Mouse (Mus musculus) myocyte (in vitro differentiated cells): ENCODE data around the gene Oat. TPM values are rescaled to one million over a fixed set of nuclear protein-coding genes. Genes with fewer than 3 reads are reported as not detected.

Source experiments
- H3K27me3 ChIP-seq: one replicate; pipeline ENCODE4 v1.6.1; 2011; ENCODE audit not compliant: control insufficient read depth, insufficient read depth, insufficient read length
- H3K36me3 ChIP-seq: one replicate; pipeline ENCODE4 v1.6.1; 2011; ENCODE audit not compliant: control insufficient read depth, insufficient read depth
- H3K4me2 ChIP-seq: one replicate; pipeline ENCODE4 v1.6.1; 2011; ENCODE audit warnings: low read depth, control low read depth
- H3K4me3 ChIP-seq: one replicate; pipeline ENCODE4 v1.5.1; 2011; ENCODE audit warnings: mild to moderate bottlenecking, control low read depth, moderate library complexity
- H3K79me2 ChIP-seq: one replicate; pipeline ENCODE4 v1.6.1; 2011; ENCODE audit not compliant: control insufficient read depth, insufficient read depth
- H3ac ChIP-seq: one replicate; pipeline ENCODE4 v1.6.1; 2011; ENCODE audit not compliant: control insufficient read depth, insufficient read length
- CEBPB ChIP-seq: IDR thresholded peaks from 2 replicates; pipeline ENCODE4 v1.6.1; 2011; ENCODE audit warnings: mild to moderate bottlenecking, moderate library complexity; ENCODE audit not compliant: poor library complexity, insufficient read depth, severe bottlenecking
- E2F4 ChIP-seq: IDR thresholded peaks from one replicate; pipeline ENCODE4 v1.6.1; 2011; ENCODE audit warnings: mild to moderate bottlenecking, control low read depth, moderate library complexity; ENCODE audit not compliant: insufficient read depth
- MAX ChIP-seq: IDR thresholded peaks from one replicate; pipeline ENCODE4 v1.6.1; 2011; ENCODE audit warnings: low read depth, mild to moderate bottlenecking, control low read depth
- MYOD1 ChIP-seq, 3 experiments: IDR thresholded peaks; one replicate each; pipeline ENCODE4 v1.6.1; 2011; ENCODE audit warnings: control low read depth in 2 of 3, low read depth in 2 of 3, mild to moderate bottlenecking in 2 of 3, moderate library complexity in 1 of 3; ENCODE audit not compliant: insufficient read length in 2 of 3, control insufficient read depth in 1 of 3
- MYOG ChIP-seq, 3 experiments: IDR thresholded peaks; one replicate each; pipeline ENCODE4 v1.6.1; 2011; ENCODE audit warnings: control low read depth in 2 of 3, low read depth in 2 of 3, mild to moderate bottlenecking in 2 of 3; ENCODE audit not compliant: insufficient read length in 2 of 3, control insufficient read depth in 1 of 3, insufficient read depth in 1 of 3
- POLR2A ChIP-seq: IDR thresholded peaks from one replicate; pipeline ENCODE4 v1.6.1; 2011; ENCODE audit warnings: low read depth, mild to moderate bottlenecking, control low read depth, moderate library complexity; ENCODE audit not compliant: insufficient read length
- POLR2AphosphoS2 ChIP-seq: IDR thresholded peaks from one replicate; pipeline ENCODE4 v1.6.1; 2011; ENCODE audit warnings: low read depth, control low read depth; ENCODE audit not compliant: insufficient read length
- REST ChIP-seq: IDR thresholded peaks from one replicate; pipeline ENCODE4 v1.6.1; 2011; ENCODE audit warnings: mild to moderate bottlenecking, control low read depth, moderate library complexity; ENCODE audit not compliant: insufficient read depth, insufficient read length
- SRF ChIP-seq: IDR thresholded peaks from one replicate; pipeline ENCODE4 v1.6.1; 2011; ENCODE audit warnings: low read depth; ENCODE audit not compliant: control insufficient read depth, insufficient read length
- TCF12 ChIP-seq: IDR thresholded peaks from one replicate; pipeline ENCODE4 v1.6.1; 2011; ENCODE audit warnings: mild to moderate bottlenecking, control low read depth; ENCODE audit not compliant: poor library complexity, insufficient read depth, severe bottlenecking
- TCF3 ChIP-seq: IDR thresholded peaks from one replicate; pipeline ENCODE4 v1.6.1; 2011; ENCODE audit warnings: low read depth, control low read depth; ENCODE audit not compliant: insufficient read length
- USF1 ChIP-seq: IDR thresholded peaks from one replicate; pipeline ENCODE4 v1.6.1; 2011; ENCODE audit warnings: low read depth, mild to moderate bottlenecking, control low read depth, moderate library complexity
- polyA plus RNA-seq: library from polyadenylated mRNA; unstranded; fragments of >200 nt; fragmentation: generic; extraction: Trizol; gene quantifications from one replicate; pipeline ENCODE4 v1.2.1, GENCODE M21; 2012; ENCODE audit warnings: missing spikeins

Oat gene
- polyA plus RNA-seq, 1 experiment, result 49.5 TPM

GRCm38 (mm10) chr7:132558141-132558736 lies 18.0 kb downstream of the Oat start:
- Histone ChIP-seq H3K4me3 (no peak overlapping the region), H3K4me2 (no peak overlapping the region), H3K27me3 (no peaks in the 10 kb centered on the region), H3ac (no peak overlapping the region), H3K36me3 (peaks cover 41% of the 10 kb centered on the region), H3K79me2 (no peaks in the 10 kb centered on the region)
- no peak for TF ChIP-seq POLR2AphosphoS2
- no peak for TF ChIP-seq REST

GRCm38 (mm10) chr7:132556575-132556974 lies 19.6 kb downstream of the Oat start:
- TF ChIP-seq TCF3 (no peak), POLR2AphosphoS2 (no peak), SRF (no peak)
- Histone ChIP-seq H3K27me3 (no peaks in the 10 kb centered on the region), H3ac (no peak overlapping the region), H3K36me3 (peaks cover 26% of the 10 kb centered on the region), H3K4me2 (no peak overlapping the region), H3K79me2 (no peaks in the 10 kb centered on the region), H3K4me3 (no peak overlapping the region)

DNA sequence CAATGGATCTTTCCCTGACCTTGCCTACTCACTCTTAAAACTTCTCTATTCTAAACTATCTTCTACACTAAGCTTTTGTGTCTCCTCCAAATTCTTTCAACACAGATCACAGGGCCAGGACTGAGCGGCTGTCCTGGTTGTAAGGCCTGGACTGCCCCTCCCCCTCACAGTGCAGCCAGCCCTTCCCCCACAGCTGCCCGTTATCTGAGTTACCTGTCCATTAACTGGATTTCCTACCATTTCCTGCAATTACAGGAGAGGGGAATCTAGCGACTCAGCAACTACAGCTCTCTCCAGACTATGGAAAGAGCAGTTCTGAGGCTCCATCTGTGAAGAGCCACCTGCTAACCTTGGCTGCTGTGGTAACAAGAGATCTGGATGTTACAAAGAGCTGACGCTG lies 20.3 kb downstream of the Oat start:
- no peaks in the 10 kb centered on the region for H3K27me3 ChIP-seq
- H3K4me3 ChIP-seq, result no peak overlapping the region
- H3ac ChIP-seq, result no peak overlapping the region
- no peak overlapping the region for H3K4me2 ChIP-seq
- H3K79me2 ChIP-seq, result no peaks in the 10 kb centered on the region
- peaks cover 20% of the 10 kb centered on the region for H3K36me3 ChIP-seq
- no peak for TF ChIP-seq USF1
- TF ChIP-seq E2F4, result no peak
- TF ChIP-seq REST, result no peak
- TF ChIP-seq TCF12, result no peak
- TF ChIP-seq CEBPB, result no peak
- TF ChIP-seq SRF, result no peak
- TF ChIP-seq POLR2A, result no peak
- no peak for TF ChIP-seq TCF3
- TF ChIP-seq MYOG (IDR thresholded peaks at IDR 0.05; ENCODE audit: control insufficient read depth in 1 of 3, insufficient read depth in 1 of 3, insufficient read length in 2 of 3, low read depth in 2 of 3), result no peak
- TF ChIP-seq POLR2AphosphoS2, result no peak
- no peak for TF ChIP-seq MYOD1 (IDR thresholded peaks at IDR 0.05; ENCODE audit: control insufficient read depth in 1 of 3, insufficient read length in 2 of 3, low read depth in 2 of 3)
- TF ChIP-seq MAX, result no peak

DNA sequence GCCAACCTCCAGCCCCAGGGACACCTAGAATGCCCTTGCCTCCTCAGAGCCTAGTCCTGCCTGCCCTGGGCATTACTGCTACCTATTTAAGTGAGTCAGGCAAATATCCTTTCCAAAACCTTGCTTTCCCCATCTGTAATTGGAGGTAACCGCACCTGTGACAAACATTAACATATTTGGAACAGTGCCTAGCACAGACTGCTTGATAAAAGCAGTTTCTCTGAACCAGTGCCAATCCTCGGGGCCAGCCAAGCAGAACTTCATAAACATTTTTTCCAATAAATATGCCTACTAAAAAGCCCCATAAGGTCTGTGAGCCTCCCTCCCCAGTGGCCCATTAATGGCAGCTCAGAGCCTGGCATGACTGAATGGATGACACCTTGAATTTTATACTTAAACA lies 22.1 kb downstream of the Oat start:
- Histone ChIP-seq H3K4me3 (no peak overlapping the region), H3K4me2 (no peak overlapping the region), H3ac (no peak overlapping the region), H3K79me2 (no peaks in the 10 kb centered on the region), H3K36me3 (peaks cover 2% of the 10 kb centered on the region), H3K27me3 (no peaks in the 10 kb centered on the region)
- no peak for TF ChIP-seq POLR2AphosphoS2
- TF ChIP-seq MYOD1 (IDR thresholded peaks at IDR 0.05; ENCODE audit: control insufficient read depth in 1 of 3, insufficient read length in 2 of 3, low read depth in 2 of 3), result no peak
- no peak for TF ChIP-seq USF1
- TF ChIP-seq SRF, result no peak

- Histone ChIP-seq H3K79me2 (no peaks in the 10 kb centered on the region), H3K4me2 (peak overlapping the region; percentile 96)
- TF ChIP-seq MYOD1 (IDR thresholded peaks at IDR 0.05; ENCODE audit: control insufficient read depth in 1 of 3, insufficient read length in 2 of 3, low read depth in 2 of 3) (no peak), MYOG (IDR thresholded peaks at IDR 0.05; ENCODE audit: control insufficient read depth in 1 of 3, insufficient read depth in 1 of 3, insufficient read length in 2 of 3, low read depth in 2 of 3) (peak in 1 of 3 experiments; percentile 12), POLR2A (peak; percentile 19)
Observed at GRCm38 (mm10) chr7:132551351-132552126, 24.7 kb downstream of the Oat start.

DNA sequence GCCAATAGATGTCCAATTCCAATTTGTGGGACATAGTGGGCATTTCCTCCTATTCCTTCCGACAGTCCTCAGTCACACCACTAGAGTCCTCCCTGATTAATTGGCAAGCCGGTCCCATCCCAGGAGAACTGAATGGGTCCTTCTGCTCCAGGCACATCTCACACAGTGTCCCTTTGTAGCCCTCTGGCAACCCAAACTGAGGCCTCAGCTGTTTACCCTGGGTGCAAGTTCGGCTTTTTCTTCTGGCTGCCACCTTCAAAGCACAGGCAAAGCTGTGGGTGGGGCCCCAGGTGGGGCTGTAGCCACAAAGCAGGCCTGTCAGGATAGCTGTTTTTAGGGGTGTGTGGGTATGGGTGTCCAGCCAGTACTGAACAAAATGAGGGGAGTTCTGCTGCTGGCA lies 29.1 kb downstream of the Oat start:
- Histone ChIP-seq H3K36me3 (no peaks in the 10 kb centered on the region), H3K27me3 (peaks cover 32% of the 10 kb centered on the region), H3K4me3 (no peak overlapping the region), H3K4me2 (no peak overlapping the region), H3ac (no peak overlapping the region), H3K79me2 (no peaks in the 10 kb centered on the region)
- TF ChIP-seq MYOG (IDR thresholded peaks at IDR 0.05; ENCODE audit: control insufficient read depth in 1 of 3, insufficient read depth in 1 of 3, insufficient read length in 2 of 3, low read depth in 2 of 3), result no peak
- TF ChIP-seq POLR2AphosphoS2, result no peak
- TF ChIP-seq CEBPB, result no peak
- no peak for TF ChIP-seq E2F4
- no peak for TF ChIP-seq SRF
- TF ChIP-seq TCF3, result no peak
- no peak for TF ChIP-seq USF1
- TF ChIP-seq MYOD1 (IDR thresholded peaks at IDR 0.05; ENCODE audit: control insufficient read depth in 1 of 3, insufficient read length in 2 of 3, low read depth in 2 of 3), result no peak
- TF ChIP-seq TCF12, result no peak
- TF ChIP-seq MAX, result no peak
- no peak for TF ChIP-seq REST
- TF ChIP-seq POLR2A, result no peak

More at GRCm38 (mm10) chr7:132551351-132552126, 24.7 kb downstream of the Oat start:
- peak overlapping the region; percentile 17 for H3K4me3 ChIP-seq
- H3K27me3 ChIP-seq, result peaks cover 14% of the 10 kb centered on the region
- no peaks in the 10 kb centered on the region for H3K36me3 ChIP-seq
- no peak overlapping the region for H3ac ChIP-seq
